Mouse (Mus musculus): ENCODE data around the gene Bad. TPM values are rescaled to one million over a fixed set of nuclear protein-coding genes. Genes with fewer than 3 reads are reported as not detected.
A peak's percentile ranks its signal among the peaks of the same experiment; 100 is the strongest.

The Bad gene
- polyA plus RNA-seq, 2 experiments = 76.5 to 77.5 TPM

DNA sequence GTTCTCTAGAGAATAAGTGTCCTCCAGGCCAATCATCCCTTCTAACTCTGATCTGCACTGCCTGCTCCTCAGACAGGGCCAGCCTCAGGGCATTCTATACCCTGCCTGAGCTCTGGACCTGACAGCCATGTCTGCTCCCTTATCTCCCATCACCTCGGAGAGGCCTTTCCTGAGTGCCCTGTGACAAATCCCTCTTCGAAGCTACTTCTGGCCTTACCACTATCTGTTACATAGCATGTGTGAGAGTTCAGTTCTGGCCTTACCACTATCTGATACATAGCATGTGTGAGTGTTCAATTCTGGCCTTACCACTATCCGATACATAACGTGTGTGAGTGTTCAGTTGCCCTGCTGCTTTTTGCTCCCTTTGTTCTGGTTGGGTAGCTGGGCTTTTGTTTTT is 26.4 kb upstream of the Bad start:
- no peak overlapping the region for H3K27ac ChIP-seq (replicated peaks; ENCODE audit: low read depth, low read length)

DNA sequence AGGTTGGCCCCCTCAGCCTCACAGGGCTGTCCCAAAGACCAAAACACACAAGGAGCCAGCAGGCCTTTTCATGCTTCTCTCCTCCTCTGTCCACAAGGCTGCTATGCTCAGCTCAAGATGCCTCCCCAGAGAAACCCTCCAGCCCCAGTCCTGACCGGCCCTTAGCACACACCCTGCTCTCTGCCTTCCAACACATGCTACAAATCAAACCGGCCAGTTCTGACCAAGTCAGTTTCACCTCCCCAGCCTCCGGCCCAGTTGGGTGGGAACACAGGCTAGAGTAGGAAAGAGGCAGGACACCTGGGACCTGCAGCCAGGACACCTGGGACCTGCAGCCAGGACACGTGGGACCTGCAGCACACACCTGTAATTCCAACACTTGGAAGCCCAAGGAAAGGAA is 25.2 kb upstream of the Bad start:
- Histone ChIP-seq H3K27ac (replicated peaks; ENCODE audit: low read depth, low read length) (no peak overlapping the region), H3K27me3 (ENCODE audit: control insufficient read depth, insufficient read depth, low read length) (no peaks in the 10 kb centered on the region), H3K9ac (ENCODE audit: low read depth, low read length, severe bottlenecking) (no peak overlapping the region), H3K4me2 (replicated peaks; ENCODE audit: low read depth, low read length, severe bottlenecking) (no peak overlapping the region), H3K36me3 (ENCODE audit: control insufficient read depth, insufficient read depth, low read length) (peaks cover 21% of the 10 kb centered on the region), H3K4me3 (replicated peaks; ENCODE audit: low read length) (no peak overlapping the region), H3K4me1 (ENCODE audit: control insufficient read depth, insufficient read depth, low read length) (peaks cover 11% of the 10 kb centered on the region; the same call in 1 of the 2 replicates), H3K9me3 (ENCODE audit: control insufficient read depth, low read length) (no peaks in the 10 kb centered on the region)
- TF ChIP-seq POLR2A (IDR thresholded peaks at IDR 0.05; ENCODE audit: borderline replicate concordance, extremely low read depth, insufficient read depth, insufficient read length) = no peak
- WGBS = 73% methylated on average over 4 of the region's 4 CpGs
- ATAC-seq (ENCODE audit: low FRiP score, low read depth) (no peak), DNase-seq (ENCODE audit: low spot score) (no peak)

More for the DNA sequence above, 26.4 kb upstream of the Bad start:
- TF ChIP-seq POLR2A (IDR thresholded peaks at IDR 0.05; ENCODE audit: borderline replicate concordance, extremely low read depth, insufficient read depth, insufficient read length) = no peak
- no peak for ATAC-seq (ENCODE audit: low FRiP score, low read depth)
- WGBS = 81% methylated on average over 4 of the region's 4 CpGs
- Histone ChIP-seq H3K4me3 (replicated peaks; ENCODE audit: low read length) (no peak overlapping the region), H3K9me3 (ENCODE audit: control insufficient read depth, low read length) (no peaks in the 10 kb centered on the region), H3K4me2 (replicated peaks; ENCODE audit: low read depth, low read length, severe bottlenecking) (no peak overlapping the region), H3K36me3 (ENCODE audit: control insufficient read depth, insufficient read depth, low read length) (peaks cover 26% of the 10 kb centered on the region), H3K27me3 (ENCODE audit: control insufficient read depth, insufficient read depth, low read length) (no peaks in the 10 kb centered on the region), H3K4me1 (ENCODE audit: control insufficient read depth, insufficient read depth, low read length) (peaks cover 2% of the 10 kb centered on the region; the same call in 1 of the 2 replicates), H3K9ac (ENCODE audit: low read depth, low read length, severe bottlenecking) (no peak overlapping the region)
- DNase-seq (ENCODE audit: low spot score) = no peak

DNA sequence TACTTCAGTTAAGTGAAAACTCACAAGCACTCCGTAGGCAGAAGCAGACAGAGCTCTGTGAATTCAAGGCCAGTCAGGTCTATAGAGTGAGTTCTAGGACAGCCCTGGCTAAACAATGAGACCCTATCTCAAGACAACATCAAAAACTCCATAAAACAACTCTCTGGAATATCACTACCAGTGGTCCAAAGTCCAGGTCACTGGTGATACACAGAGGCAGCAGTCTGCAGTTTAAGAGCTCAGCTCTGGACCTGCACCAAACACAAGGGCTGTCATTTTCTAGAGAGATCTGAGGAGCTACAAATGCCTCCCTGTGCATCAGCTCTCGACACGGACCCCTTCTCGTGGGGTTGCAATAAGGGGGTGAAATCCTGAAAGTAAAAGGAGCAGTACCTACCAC is 23.3 kb upstream of the Bad start:
- no peak overlapping the region for H3K4me3 ChIP-seq (replicated peaks; ENCODE audit: low read length)
- ATAC-seq (ENCODE audit: low FRiP score, low read depth) (no peak), DNase-seq (ENCODE audit: low spot score) (no peak)
- H3K9ac ChIP-seq (ENCODE audit: low read depth, low read length, severe bottlenecking) = no peak overlapping the region
- H3K27ac ChIP-seq (replicated peaks; ENCODE audit: low read depth, low read length) = no peak overlapping the region
- TF ChIP-seq POLR2A (IDR thresholded peaks at IDR 0.05; ENCODE audit: borderline replicate concordance, extremely low read depth, insufficient read depth, insufficient read length) = no peak
- H3K4me2 ChIP-seq (replicated peaks; ENCODE audit: low read depth, low read length, severe bottlenecking) = no peak overlapping the region
- H3K27me3 ChIP-seq (ENCODE audit: control insufficient read depth, insufficient read depth, low read length) = peaks cover 5% of the 10 kb centered on the region; the same call in 1 of the 2 replicates
- peaks cover 2% of the 10 kb centered on the region for H3K36me3 ChIP-seq (ENCODE audit: control insufficient read depth, insufficient read depth, low read length)
- 93% methylated on average over 4 of the region's 4 CpGs for WGBS
- H3K9me3 ChIP-seq (ENCODE audit: control insufficient read depth, low read length) = no peaks in the 10 kb centered on the region
- peaks cover 11% of the 10 kb centered on the region; the same call in 1 of the 2 replicates for H3K4me1 ChIP-seq (ENCODE audit: control insufficient read depth, insufficient read depth, low read length)

DNA sequence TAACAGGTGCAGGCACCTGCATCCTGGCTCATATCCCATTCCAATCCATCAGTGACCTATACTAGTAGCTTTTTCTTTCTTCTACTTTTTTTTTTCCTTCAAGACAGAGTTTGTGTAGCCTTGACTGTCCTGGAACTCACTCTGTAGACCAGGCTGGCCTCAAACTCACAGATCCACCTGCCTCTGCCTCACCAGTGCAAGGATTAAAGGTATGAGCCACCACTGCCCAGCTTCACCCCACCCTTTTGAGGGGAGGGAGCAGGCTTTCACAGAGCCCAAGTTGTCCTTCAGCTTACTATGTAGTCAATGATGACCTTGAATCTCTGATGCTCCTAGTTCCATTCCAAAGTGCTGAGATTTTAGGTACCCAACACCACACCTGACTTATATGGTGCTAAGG is 22.2 kb upstream of the Bad start:
- Histone ChIP-seq H3K4me1 (ENCODE audit: control insufficient read depth, insufficient read depth, low read length) (peaks cover 11% of the 10 kb centered on the region; the same call in 1 of the 2 replicates), H3K4me2 (replicated peaks; ENCODE audit: low read depth, low read length, severe bottlenecking) (no peak overlapping the region), H3K27me3 (ENCODE audit: control insufficient read depth, insufficient read depth, low read length) (peaks cover 16% of the 10 kb centered on the region), H3K4me3 (replicated peaks; ENCODE audit: low read length) (no peak overlapping the region), H3K27ac (replicated peaks; ENCODE audit: low read depth, low read length) (no peak overlapping the region), H3K36me3 (ENCODE audit: control insufficient read depth, insufficient read depth, low read length) (no peaks in the 10 kb centered on the region), H3K9ac (ENCODE audit: low read depth, low read length, severe bottlenecking) (no peak overlapping the region), H3K9me3 (ENCODE audit: control insufficient read depth, low read length) (no peaks in the 10 kb centered on the region)
- no peak for DNase-seq (ENCODE audit: low spot score)
- no peak for ATAC-seq (ENCODE audit: low FRiP score, low read depth)
- no peak for TF ChIP-seq POLR2A (IDR thresholded peaks at IDR 0.05; ENCODE audit: borderline replicate concordance, extremely low read depth, insufficient read depth, insufficient read length)

DNA sequence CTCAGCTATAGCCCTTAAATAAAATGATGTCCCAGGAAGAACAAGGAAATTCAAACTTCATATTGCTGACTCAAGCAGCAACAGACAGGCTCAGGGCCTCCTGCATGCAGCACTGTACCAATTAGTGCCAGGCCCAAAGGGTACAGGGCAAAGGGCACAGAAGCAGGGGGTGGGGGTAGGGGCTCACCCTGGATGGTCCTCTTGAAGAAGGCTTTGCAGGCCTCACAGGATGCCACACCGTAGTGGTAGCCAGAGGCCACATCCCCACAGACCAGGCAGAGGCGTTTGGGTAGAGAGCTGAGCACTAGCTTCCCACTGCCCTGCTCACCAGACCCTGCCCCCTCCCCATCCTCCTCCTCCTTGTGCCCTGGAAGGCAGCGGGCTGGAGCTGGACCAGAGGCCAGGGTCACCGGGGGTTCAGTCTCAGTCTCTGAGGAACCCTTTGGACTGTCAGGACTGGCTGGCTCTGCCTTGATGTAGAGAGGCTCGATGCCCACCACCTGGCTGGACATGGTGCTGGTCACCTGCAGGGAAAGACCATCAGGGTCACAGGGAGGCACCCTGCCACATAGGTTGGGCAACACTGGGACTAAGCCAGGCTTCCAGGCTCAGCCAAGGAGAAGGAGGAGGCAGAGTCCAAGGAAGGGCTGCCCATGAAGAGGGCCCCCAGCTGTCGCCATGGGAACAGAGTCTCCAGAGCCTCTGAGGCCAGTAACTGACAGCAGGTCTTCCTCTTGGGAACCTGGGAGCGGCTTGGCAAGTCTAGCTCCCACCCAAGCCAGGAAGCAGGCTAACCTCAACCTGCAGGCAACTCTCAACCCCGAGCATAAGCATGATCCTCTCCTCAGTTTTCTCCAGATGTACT is 21.6 kb upstream of the Bad start:
- Histone ChIP-seq H3K36me3 (ENCODE audit: control insufficient read depth, insufficient read depth, low read length) (no peaks in the 10 kb centered on the region), H3K4me2 (replicated peaks; ENCODE audit: low read depth, low read length, severe bottlenecking) (peak overlapping the region; percentile 93), H3K27ac (replicated peaks; ENCODE audit: low read depth, low read length) (no peak overlapping the region), H3K4me1 (ENCODE audit: control insufficient read depth, insufficient read depth, low read length) (peaks cover 17% of the 10 kb centered on the region; the same call in 1 of the 2 replicates), H3K4me3 (replicated peaks; ENCODE audit: low read length) (peak overlapping the region; percentile 72), H3K9ac (ENCODE audit: low read depth, low read length, severe bottlenecking) (no peak overlapping the region), H3K27me3 (ENCODE audit: control insufficient read depth, insufficient read depth, low read length) (peaks cover 23% of the 10 kb centered on the region), H3K9me3 (ENCODE audit: control insufficient read depth, low read length) (no peaks in the 10 kb centered on the region)
- ATAC-seq (ENCODE audit: low FRiP score, low read depth) = no peak
- WGBS = 44% methylated on average over 7 of the region's 8 CpGs
- DNase-seq (ENCODE audit: low spot score) = no peak
- no peak for TF ChIP-seq POLR2A (IDR thresholded peaks at IDR 0.05; ENCODE audit: borderline replicate concordance, extremely low read depth, insufficient read depth, insufficient read length)

Data from limb, embryonic 14.5 days (tissue).